Mouse (Mus musculus) T-helper 17 cell (primary cell): ENCODE results near the gene Gm10715.
"Not testable (repeated sequence)": the region's sequence is repeated elsewhere in the genome, so short reads cannot be mapped to it uniquely, and the experiment has no call there.

Experiments used
- in situ Hi-C, 2 experiments: fragments of 300-600 bp; cut with MboI, MseI; formaldehyde crosslinking; loops; 1 replicate in 1 of 2; 2 replicates in 1 of 2; pipeline ENCODE4 v1.15.1; 2025; ENCODE audit warnings: high pct_unique_total_duplicates in 2 of 2

Gm10715 gene

DNA sequence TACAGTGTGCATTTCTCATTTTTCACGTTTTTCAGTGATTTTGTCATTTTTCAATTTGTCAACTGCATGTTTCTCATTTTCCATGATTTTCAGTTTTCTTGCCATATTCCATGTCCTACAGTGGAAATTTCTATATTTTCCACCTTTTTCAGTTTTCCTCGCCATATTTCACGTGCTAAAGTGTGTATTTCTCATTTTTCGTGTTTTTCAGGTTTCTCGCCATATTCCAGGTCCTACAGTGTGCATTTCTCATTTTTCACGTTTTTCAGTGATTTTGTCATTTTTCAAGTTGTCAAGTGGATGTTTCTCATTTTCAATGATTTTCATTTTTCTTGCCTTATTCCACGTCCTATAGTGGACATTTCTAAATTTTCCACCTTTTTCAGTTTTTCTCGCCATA lies at the start of gene Gm10715:
Gm10715 (plus strand) TSS at position 301 of the 400 bp plus-strand sequence.
- in situ Hi-C loops = not testable (repeated sequence)

DNA sequence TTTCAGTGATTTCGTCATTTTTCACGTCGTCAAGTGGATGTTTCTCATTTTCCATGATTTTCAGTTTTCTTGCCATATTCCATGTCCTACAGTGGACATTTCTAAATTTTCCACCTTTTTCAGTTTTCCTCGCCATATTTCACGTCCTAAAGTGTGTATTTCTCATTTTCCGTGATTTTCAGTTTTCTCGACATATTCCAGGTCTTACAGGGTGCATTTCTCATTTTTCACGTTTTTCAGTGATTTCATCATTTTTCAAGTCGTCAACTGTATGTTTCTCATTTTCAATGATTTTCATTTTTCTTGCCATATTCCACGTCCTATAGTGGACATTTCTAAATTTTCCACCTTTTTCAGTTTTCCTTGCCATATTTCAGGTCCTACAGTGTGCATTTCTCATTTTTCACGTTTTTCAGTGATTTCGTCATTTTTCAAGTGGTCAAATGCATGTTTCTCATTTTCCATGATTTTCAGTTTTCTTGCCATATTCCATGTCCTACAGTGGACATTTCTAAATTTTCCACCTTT lies 36.2 kb upstream of the Gm10715 start, which contains the start of gene Gm10722:
Gm10722 (plus strand) TSS at position 478 of the 528 bp plus-strand sequence.
- in situ Hi-C loops = not testable (repeated sequence)

DNA sequence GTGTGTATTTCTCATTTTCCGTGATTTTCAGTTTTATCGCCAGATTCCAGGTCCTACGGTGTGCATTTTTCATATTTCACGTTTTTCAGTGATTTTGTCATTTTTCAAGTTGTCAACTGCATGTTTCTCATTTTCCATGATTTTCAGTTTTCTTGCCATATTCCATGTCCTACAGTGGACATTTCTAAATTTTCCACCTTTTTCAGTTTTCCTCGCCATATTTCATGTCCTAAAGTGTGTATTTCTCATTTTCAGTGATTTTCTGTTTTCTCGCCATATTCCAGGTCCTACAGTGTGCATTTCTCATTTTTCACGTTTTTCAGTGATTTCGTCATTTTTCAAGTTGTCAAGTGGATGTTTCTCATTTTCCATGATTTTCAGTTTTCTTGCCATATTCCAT lies 35.7 kb upstream of the Gm10715 start:
- in situ Hi-C loops = not testable (repeated sequence)

DNA sequence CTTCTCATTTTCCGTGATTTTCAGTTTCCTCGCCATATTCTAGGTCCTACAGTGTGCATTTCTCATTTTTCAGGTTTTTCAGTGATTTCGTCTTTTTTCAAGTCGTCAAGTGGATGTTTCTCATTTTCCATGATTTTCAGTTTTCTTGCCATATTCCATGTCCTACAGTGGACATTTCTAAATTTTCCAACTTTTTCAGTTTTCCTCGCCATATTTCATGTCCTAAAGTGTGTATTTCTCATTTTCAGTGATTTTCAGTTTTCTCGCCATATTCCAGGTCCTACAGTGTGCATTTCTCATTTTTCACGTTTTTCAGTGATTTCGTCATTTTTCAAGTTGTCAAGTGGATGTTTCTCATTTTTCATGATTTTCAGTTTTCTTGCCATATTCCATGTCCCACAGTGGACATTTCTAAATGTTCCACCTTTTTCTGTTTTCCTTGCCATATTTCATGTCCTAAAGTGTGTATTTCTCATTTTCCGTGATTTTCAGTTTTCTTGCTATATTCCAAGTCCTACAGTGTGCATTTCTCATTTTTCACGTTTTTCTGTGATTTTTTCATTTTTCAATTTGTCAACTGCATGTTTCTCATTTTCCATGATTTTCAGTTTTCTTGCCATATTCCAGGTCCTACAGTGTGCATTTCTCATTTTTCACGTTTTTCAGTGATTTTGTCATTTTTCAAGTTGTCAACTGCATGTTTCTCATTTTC lies 34.6 kb upstream of the Gm10715 start:
- in situ Hi-C loops = not testable (repeated sequence)

DNA sequence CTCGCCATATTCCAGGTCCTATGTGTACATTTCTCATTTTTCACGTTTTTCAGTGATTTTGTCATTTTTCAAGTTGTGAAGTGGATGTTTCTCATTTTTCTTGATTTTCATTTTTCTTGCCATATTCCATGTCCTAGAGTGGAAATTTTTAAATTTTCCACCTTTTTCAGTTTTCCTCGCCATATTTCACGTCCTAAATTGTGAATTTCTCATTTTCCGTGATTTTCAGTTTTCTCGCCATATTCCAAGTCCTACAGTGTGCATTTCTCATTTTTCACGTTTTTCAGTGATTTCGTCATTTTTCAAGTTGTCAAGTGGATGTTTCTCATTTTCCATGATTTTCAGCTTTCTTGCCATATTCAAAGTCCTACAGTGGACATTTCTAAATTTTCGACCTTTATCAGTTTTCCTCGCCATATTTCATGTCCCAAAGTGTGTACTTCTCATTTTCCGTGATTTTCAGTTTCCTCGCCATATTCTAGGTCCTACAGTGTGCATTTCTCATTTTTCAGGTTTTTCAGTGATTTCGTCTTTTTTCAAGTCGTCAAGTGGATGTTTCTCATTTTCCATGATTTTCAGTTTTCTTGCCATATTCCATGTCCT lies 33.8 kb upstream of the Gm10715 start, which contains the start of gene Gm11168:
Gm11168 (plus strand) TSS at position 553 of the 603 bp plus-strand sequence.
- in situ Hi-C loops = not testable (repeated sequence)

DNA sequence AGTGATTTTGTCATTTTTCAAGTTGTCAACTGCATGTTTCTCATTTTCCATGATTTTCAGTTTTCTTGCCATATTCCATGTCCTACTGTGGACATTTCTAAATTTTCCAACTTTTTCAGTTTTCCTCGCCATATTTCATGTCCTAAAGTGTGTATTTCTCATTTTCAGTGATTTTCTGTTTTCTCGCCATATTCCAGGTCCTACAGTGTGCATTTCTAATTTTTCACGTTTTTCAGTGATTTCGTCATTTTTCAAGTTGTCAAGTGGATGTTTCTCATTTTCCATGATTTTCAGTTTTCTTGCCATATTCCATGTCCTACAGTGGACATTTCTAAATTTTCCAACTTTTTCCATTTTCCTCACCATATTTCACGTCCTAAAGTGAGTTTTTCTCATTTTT lies 30.5 kb upstream of the Gm10715 start:
- in situ Hi-C loops = not testable (repeated sequence)

DNA sequence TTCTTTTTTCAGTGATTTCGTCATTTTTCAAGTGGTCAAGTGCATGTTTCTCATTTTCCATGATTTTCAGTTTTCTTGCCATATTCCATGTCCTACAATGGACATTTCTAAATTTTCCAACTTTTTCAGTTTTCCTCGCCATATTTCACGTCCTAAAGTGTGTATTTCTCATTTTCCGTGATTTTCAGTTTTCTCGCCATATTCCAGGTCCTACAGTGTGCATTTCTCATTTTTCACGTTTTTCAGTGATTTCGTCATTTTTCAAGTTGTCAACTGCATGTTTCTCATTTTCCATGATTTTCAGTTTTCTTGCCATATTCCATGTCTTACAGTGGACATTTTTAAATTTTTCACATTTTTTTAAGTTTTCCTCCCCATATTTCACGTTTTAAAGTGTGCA lies 30.0 kb upstream of the Gm10715 start:
- in situ Hi-C loops = not testable (repeated sequence)

DNA sequence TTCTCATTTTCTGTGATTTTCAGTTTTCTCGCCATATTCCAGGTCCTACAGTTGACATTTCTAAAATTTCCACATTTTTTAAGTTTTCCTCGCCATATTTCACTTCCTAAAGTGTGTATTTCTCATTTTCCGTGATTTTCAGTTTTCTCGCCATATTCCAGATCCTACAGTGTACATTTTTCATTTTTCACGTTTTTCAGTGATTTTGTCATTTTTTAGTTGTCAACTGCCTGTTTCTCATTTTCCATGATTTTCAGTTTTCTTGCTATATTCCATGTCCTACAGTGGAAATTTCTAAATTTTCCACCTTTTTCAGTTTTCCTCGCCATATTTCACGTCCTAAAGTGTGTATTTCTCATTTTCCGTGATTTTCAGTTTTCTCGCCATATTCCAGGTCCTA lies 29.4 kb upstream of the Gm10715 start:
- in situ Hi-C loops = not testable (repeated sequence)

DNA sequence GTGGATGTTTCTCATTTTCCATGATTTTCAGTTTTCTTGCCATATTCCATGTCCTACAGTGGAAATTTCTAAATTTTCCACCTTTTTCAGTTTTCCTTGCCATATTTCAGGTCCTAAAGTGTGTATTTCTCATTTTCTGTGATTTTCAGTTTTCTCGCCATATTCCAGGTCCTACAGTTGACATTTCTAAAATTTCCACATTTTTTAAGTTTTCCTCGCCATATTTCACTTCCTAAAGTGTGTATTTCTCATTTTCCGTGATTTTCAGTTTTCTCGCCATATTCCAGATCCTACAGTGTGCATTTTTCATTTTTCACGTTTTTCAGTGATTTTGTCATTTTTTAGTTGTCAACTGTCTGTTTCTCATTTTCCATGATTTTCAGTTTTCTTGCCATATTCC lies 27.3 kb upstream of the Gm10715 start:
- in situ Hi-C loops = not testable (repeated sequence)

DNA sequence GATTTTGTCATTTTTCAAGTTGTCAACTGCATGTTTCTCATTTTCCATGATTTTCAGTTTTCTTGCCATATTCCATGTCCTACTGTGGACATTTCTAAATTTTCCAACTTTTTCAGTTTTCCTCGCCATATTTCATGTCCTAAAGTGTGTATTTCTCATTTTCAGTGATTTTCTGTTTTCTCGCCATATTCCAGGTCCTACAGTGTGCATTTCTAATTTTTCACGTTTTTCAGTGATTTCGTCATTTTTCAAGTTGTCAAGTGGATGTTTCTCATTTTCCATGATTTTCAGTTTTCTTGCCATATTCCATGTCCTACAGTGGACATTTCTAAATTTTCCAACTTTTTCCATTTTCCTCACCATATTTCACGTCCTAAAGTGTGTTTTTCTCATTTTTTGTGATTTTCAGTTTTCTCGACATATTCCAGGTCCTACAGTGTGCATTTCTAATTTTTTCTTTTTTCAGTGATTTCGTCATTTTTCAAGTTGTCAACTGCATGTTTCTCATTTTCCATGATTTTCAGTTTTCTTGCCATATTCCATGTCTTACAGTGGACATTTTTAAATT lies 24.5 kb upstream of the Gm10715 start:
- in situ Hi-C loops = not testable (repeated sequence)

DNA sequence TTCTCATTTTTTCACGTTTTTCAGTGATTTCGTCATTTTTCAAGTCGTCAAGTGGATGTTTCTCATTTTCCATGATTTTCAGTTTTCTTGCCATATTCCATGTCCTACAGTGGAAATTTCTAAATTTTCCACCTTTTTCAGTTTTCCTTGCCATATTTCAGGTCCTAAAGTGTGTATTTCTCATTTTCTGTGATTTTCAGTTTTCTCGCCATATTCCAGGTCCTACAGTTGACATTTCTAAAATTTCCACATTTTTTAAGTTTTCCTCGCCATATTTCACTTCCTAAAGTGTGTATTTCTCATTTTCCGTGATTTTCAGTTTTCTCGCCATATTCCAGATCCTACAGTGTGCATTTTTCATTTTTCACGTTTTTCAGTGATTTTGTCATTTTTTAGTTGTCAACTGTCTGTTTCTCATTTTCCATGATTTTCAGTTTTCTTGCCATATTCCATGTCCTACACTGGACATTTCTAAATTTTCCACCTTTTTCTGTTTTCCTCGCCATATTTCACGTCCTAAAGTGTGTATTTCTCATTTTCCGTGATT lies 23.9 kb upstream of the Gm10715 start, which contains the start of gene Gm10721:
Gm10721 (plus strand) TSS at position 408 of the 547 bp plus-strand sequence.
- in situ Hi-C loops = not testable (repeated sequence)

DNA sequence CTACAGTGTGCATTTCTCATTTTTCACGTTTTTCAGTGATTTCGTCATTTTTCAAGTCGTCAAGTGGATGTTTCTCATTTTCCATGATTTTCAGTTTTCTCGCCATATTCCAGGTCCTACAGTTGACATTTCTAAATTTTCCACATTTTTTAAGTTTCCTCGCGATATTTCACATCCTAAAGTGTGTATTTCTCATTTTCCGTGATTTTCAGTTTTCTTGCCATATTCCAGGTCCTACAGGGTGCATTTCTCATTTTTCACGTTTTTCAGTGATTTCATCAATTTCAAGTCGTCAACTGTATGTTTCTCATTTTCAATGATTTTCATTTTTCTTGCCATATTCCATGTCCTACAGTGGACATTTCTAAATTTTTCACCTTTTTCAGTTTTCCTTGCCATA lies 21.3 kb upstream of the Gm10715 start, which contains the start of gene Gm10720:
Gm10720 (plus strand) TSS at position 301 of the 400 bp plus-strand sequence.
- in situ Hi-C loops = not testable (repeated sequence)

DNA sequence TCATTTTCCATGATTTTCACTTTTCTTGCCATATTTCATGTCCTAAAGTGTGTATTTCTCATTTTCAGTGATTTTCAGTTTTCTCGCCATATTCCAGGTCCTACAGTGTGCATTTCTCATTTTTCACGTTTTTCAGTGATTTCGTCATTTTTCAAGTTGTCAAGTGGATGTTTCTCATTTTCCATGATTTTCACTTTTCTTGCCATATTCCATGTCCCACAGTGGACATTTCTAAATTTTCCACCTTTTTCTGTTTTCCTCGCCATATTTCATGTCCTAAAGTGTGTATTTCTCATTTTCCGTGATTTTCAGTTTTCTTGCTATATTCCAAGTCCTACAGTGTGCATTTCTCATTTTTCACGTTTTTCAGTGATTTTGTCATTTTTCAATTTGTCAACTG lies 20.8 kb upstream of the Gm10715 start:
- in situ Hi-C loops = not testable (repeated sequence)

DNA sequence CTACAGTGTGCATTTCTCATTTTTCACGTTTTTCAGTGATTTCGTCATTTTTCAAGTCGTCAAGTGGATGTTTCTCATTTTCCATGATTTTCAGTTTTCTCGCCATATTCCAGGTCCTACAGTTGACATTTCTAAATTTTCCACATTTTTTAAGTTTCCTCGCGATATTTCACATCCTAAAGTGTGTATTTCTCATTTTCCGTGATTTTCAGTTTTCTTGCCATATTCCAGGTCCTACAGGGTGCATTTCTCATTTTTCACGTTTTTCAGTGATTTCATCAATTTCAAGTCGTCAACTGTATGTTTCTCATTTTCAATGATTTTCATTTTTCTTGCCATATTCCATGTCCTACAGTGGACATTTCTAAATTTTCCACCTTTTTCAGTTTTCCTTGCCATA lies 19.6 kb upstream of the Gm10715 start, which contains the start of gene Gm10719:
Gm10719 (plus strand) TSS at position 301 of the 400 bp plus-strand sequence.
- in situ Hi-C loops = not testable (repeated sequence)

DNA sequence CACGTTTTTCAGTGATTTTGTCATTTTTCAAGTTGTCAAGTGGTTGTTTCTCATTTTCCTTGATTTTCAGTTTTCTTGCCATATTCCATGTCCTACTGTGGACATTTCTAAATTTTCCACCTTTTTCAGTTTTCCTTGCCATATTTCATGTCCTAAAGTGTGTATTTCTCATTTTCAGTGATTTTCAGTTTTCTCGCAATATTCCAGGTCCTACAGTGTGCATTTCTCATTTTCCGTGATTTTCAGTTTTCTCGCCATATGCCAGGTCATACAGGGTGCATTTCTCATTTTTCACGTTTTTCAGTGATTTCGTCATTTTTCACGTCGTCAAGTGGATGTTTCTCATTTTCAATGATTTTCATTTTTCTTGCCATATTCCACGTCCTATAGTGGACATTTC lies 17.7 kb upstream of the Gm10715 start:
- in situ Hi-C loops = not testable (repeated sequence)

DNA sequence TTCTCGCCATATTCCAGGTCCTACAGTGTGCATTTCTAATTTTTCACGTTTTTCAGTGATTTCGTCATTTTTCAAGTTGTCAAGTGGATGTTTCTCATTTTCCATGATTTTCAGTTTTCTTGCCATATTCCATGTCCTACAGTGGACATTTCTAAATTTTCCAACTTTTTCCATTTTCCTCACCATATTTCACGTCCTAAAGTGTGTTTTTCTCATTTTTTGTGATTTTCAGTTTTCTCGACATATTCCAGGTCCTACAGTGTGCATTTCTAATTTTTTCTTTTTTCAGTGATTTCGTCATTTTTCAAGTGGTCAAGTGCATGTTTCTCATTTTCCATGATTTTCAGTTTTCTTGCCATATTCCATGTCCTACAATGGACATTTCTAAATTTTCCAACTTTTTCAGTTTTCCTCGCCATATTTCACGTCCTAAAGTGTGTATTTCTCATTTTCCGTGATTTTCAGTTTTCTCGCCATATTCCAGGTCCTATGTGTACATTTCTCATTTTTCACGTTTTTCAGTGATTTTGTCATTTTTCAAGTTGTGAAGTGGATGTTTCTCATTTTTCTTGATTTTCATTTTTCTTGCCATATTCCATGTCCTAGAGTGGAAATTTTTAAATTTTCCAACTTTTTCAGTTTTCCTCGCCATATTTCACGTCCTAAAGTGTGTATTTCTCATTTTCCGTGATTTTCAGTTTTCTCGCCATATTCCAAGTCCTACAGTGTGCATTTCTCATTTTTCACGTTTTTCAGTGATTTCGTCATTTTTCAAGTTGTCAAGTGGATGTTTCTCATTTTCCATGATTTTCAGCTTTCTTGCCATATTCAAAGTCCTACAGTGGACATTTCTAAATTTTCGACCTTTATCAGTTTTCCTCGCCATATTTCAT lies 16.6 kb upstream of the Gm10715 start:
- in situ Hi-C loops = not testable (repeated sequence)

DNA sequence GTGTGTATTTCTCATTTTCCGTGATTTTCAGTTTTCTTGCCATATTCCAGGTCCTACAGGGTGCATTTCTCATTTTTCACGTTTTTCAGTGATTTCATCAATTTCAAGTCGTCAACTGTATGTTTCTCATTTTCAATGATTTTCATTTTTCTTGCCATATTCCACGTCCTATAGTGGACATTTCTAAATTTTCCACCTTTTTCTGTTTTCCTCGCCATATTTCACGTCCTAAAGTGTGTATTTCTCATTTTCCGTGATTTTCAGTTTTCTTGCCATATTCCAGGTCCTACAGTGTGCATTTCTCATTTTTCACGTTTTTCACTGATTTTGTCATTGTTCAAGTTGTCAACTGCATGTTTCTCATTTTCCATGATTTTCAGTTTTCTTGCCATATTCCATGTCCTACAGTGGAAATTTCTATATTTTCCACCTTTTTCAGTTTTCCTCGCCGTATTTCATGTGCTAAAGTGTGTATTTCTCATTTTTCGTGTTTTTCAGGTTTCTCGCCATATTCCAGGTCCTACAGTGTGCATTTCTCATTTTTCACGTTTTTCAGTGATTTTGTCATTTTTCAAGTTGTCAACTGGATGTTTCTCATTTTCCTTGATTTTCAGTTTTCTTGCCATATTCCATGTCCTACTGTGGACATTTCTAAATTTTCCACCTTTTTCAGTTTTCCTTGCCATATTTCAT lies 14.2 kb upstream of the Gm10715 start:
- in situ Hi-C loops = not testable (repeated sequence)

DNA sequence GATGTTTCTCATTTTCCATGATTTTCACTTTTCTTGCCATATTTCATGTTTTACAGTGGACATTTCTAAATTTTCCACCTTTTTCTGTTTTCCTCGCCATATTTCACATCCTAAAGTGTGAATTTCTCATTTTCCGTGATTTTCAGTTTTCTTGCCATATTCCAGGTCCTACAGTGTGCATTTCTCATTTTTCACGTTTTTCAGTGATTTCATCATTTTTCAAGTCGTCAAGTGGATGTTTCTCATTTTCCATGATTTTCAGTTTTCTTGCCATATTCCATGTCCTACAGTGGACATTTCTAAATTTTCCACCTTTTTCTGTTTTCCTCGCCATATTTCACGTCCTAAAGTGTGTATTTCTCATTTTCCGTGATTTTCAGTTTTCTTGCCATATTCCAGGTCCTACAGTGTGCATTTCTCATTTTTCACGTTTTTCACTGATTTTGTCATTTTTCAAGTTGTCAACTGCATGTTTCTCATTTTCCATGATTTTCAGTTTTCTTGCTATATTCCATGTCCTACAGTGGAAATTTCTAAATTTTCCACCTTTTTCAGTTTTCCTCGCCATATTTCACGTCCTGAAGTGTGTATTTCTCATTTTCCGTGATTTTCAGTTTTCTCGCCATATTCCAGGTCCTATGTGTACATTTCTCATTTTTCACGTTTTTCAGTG lies 13.2 kb upstream of the Gm10715 start, which contains the start of gene Gm10718:
Gm10718 (plus strand) TSS at position 236 of the 673 bp plus-strand sequence.
- in situ Hi-C loops = not testable (repeated sequence)

DNA sequence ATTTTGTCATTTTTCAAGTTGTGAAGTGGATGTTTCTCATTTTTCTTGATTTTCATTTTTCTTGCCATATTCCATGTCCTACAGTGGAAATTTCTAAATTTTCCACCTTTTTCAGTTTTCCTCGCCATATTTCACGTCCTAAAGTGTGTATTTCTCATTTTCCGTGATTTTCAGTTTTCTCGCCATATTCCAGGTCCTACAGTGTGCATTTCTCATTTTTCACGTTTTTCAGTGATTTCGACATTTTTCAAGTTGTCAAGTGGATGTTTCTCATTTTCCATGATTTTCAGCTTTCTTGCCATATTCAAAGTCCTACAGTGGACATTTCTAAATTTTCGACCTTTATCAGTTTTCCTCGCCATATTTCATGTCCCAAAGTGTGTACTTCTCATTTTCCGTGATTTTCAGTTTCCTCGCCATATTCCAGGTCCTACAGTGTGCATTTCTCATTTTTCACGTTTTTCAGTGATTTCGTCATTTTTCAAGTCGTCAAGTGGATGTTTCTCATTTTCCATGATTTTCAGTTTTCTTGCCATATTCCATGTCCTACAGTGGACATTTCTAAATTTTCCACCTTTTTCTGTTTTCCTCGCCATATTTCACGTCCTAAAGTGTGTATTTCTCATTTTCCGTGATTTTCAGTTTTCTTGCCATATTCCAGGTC lies 12.6 kb upstream of the Gm10715 start:
- in situ Hi-C loops = not testable (repeated sequence)
